Mouse (Mus musculus) ovary, postnatal 14 days (tissue): ENCODE measurements around the gene Cldn34b2.
"Not testable (repeated sequence)": the region's sequence is repeated elsewhere in the genome, so short reads cannot be mapped to it uniquely, and the experiment has no call there.

Experiments
- DNase-seq: peaks from one replicate; pipeline ENCODE4 v3.0.0; 2022; ENCODE audit warnings: low spot score

Cldn34b2 gene

DNA sequence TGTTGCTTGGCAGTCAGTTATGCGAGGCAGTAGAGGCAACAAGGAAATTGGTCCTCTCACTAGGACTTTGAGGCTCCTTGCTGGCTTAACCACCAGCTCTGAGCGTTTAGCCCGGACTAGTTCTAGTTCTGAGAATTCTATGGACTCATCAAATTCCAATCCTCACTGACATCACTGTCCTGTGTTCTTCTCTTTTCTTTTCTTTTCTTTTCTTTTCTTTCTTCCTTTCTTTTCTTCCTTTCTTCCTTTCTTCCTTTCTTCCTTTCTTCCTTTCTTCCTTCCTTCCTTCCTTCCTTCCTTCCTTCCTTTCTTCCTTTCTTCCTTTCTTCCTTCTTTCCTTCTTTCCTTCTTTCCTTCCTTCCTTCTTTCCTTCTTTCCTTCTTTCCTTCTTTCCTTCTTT lies at the start of gene Cldn34b2:
Gene Cldn34b2 (minus strand): TSS at position 101 of the 400 bp plus-strand sequence.
- DNase-seq: not testable (repeated sequence)

DNA sequence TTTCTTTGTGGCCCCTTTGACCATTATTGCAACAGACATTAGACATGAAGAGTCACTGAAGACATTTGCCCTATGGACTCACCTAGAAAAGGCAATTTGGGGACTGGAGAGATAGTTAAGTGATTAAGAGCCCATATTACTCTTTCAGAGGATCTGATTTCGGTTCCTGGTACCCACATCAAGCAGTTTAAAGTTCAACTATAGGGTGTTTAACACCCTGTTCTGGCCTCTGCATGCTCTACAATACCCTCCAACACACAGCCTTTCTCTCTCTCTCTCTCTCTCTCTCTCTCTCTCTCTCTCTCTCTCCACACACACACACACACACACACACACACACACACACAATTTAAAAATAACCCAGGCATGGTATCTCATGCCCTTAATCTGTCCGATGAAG lies 49.4 kb upstream of the Cldn34b2 start:
- DNase-seq: no peak

DNA sequence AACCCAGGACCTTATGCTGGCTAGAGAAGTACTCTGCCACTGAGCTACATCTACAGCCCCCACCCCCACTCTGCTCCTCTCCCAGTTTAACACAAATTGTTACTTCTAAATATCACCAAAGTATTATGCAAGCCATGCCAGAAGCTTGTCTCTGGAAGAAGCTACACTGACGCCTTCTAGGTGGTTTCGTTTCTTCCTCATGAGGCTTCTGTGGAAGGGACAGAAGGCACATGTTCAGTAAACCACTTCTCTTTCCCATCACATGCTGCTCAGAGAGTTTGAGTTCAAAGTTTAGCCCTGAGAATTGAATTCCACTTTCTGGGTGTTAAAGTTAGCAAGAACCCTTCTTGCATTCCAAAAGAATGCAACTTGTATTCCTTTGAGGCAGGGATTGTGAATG lies 49.0 kb upstream of the Cldn34b2 start:
- no peak for DNase-seq

DNA sequence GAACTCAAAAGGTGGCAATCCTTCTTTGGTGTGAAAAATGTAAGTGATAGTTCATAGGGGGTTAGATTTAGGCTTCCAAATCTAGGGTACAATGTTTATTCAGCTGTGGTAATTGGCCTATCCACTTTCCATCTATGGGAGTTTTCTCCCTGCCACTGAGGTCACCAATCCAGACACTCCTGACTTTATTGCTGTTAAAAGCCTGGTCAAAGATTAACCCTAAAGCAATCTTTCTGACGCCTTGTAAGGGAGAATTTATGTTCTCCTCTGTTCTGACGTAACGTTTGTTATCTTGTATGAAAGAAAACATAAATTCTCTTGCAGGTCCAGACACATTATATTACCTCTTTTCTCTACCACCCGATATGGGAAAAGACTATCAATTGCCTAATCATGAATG lies 47.4 kb upstream of the Cldn34b2 start:
- no peak for DNase-seq

DNA sequence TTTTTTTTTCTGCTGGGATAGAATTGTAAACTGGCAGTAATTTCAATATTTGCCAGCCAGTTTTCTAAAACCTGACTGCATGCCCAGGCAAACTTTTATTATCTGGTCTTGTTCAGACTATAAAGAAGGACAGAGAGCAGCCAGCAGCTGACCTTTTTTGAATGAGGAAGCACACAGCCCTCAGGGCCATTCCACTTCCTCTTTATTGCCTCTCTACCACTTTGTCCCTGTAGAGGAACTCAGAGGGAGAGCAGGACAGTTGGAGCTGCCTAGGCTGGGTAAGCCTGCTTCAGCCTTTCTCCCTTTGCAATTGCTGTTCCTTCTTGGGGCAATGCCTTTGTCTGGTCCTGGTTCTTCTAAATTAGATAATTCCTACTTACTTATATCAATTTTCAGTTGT lies 44.1 kb upstream of the Cldn34b2 start:
- DNase-seq: no peak

DNA sequence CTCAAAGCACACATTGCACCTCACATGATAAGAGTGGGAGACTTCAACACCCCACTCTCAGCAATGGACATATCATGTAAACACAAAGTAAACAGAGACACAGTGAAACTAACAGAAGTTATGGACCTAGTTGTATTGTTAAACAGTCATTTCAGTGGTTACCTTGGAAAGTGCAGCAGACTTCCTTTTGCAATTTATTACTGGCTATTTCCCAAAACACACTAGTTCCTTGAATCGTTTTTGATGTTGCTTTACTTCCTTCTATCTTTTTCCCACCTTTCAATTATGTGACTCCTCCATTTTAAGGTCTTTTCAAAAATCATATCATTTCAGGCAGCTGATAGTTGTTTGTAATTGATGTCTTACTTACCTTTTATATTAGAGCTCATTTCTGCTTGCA lies 43.5 kb upstream of the Cldn34b2 start:
- no peak for DNase-seq

DNA sequence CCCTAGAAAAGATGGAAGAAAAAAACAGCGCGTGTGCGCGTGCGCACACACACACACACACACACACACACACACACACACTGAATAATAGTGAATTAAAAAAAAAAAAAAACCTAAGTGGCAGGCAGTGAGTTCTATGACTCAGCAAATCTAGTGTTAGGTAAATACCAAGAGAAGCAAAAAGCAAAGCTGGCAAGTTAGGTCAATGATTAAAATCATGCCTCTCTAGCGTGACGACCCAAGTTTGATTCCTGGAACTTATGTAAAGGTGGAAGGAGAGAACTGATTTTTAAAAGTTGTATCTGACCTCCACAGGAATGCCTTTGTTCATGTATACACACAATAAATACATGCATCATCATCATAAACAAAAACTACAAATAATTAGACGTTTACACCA lies 41.7 kb upstream of the Cldn34b2 start:
- DNase-seq: no peak

DNA sequence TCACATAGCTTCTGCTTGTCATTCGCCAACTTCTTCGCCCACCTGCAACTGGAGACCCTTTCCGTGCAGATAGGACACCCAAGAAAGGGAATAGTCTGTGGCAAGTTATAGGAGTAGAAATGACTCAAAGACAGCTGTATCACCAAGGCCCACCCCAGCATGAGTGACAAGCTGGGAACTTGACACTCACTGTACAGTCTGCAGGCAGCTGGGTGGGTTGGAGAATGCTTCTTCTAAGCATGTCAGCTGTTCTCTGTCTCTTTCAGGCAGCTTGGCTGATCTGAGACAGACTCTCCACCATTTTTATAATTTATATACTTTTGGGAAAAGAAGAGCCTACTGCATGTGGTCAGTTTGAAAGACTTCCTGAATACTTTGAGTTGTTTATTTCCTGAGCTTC lies 39.5 kb upstream of the Cldn34b2 start:
- DNase-seq: no peak

DNA sequence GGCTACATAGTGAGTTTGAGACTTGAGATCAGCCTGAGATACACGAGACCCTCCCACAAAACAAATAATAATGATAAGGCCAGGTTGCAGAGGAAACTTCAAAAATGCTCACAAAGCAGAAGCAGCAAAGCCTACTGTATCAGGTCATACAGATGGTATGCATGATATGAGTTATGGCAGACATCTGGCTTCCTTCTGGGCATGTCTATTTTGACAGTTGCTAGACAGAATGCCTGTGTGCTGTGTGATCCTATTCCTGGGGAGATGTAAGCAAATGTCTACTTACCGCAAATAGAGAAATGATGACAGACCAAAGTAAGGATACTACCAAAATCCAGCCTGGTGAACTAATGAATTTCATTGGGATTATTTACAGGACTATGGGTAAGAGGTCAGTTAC lies 38.1 kb upstream of the Cldn34b2 start:
- DNase-seq: no peak

DNA sequence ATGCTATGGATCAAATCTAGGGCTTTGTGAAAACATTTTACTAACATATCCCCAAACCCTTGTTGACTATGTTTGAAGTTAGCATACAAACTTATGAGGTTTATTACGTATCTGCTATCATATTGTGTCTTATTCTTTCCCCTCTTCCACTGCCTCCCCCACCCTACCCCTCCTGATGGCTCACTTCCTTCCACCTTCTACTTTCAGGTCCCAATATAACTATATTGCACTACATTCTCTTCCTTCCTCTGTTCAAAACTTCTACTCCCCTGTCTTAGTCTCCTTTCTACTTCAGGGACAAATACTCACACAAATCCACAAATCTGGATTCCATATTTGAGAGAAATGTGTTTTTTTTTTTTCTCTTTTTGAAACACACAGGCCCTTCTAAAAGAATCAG lies 35.3 kb upstream of the Cldn34b2 start:
- no peak for DNase-seq

DNA sequence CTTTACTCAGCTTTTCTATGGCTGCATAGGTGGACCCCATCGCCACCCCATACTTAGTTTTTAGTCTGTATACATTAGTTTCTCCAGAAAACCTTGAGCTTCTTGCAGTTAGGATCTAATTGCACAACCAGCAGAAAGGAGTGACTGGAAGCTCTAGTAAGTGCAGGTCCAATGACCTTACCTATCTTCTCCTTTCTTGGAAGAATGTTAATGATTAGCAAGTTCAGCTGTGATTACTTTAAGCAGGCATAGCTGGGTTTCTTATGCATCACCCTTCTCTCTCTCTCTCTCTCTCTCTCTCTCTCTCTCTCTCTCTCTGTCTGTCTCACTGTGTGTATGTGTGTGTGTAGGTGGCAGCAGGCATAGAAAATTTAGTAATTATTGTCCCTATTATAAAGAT lies 23.7 kb upstream of the Cldn34b2 start:
- no peak for DNase-seq

DNA sequence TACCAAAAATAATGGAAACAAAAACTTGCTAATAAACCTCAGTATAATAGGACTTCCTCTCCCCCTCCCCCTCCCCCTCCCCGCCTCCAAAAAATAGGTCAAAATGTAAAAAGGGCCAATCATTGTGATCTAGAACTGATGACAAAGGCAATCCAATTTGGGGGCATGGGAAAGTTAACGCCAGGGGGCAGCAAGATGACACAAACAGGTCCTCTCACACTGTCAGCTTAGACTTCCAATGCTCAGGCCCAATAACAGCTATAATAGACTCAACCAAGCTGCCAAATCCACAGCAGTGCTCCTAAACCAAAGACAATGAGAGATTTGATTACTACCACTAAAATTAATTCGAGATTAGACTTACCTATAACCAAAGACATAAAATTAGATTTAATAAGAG lies 16.5 kb upstream of the Cldn34b2 start:
- peak; percentile 19 for DNase-seq

DNA sequence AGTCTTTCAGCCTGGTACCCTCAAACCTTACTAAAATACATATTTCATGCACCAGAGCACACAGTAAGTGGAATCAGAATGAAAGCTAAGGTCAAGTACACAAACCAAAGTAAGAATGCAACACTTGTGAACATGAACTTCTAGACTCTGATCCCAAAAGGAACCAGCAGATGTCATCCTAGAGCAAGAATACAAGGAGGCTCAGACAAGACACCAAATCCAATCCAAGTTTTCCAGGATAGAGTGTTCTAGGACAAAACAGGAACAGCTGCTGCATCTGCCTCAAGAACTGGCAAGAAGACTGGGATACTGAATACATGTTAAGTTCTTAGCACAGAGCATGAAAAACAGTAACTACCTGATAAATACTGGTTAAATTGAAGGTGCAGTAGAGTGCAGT lies 30.2 kb downstream of the Cldn34b2 start:
- peak; percentile 0 for DNase-seq

DNA sequence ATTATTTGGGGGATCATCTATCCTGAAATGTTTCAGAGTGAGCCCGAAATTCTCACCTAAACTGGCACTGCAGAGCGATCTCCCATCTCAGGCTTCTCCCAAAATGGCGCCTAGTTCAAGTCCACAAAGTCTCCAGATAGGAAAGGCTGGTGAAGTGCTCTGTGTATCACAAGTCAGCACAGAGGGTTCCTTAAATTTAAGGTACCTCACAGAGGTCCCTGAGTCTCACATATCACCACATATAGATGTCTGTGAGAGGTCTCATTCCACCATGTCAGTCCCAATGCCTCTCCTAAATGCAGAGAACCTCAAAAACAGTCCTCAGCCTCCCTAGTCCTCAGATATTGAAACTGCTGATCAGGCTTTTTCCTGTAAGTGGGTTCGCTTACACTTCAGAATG lies 34.6 kb downstream of the Cldn34b2 start, which contains the start of gene Magea2:
Gene Magea2 (minus strand): TSS at position 101 of the 400 bp plus-strand sequence.
- DNase-seq: not testable (repeated sequence)

DNA sequence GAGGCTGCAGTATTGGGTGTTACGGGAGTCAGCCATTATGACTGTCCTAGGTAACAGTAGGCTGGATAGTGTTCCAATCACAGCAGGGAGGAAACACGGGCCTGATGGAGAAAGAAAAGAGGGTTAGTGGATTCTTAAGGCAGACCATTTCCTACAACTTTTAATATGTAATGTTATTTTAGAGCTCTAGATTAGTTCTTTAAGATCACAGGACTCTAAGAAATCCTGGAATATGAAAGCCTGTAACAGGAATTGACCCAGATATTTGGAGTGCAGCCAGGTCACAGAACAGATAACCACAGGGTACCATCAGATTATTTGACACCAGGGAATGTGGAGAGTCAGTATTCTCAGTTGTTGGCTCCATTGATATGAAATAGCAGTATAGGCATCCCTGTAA lies 38.5 kb downstream of the Cldn34b2 start, which contains the start of gene Magea1:
Gene Magea1 (minus strand): TSS at position 101 of the 400 bp plus-strand sequence.
- DNase-seq: not testable (repeated sequence)
